Mouse (Mus musculus): ENCODE data around the gene Msh5. TPM values are rescaled to one million over a fixed set of nuclear protein-coding genes. Genes with fewer than 3 reads are reported as not detected.

Gene Msh5
- polyA plus RNA-seq, 1 experiment from 2014 or later, result 1.8 TPM

- no peaks in the 10 kb centered on the region for H3K9me3 ChIP-seq (ENCODE audit: control insufficient read depth, low read length)
- H3K4me3 ChIP-seq (ENCODE audit: low read length), result peak overlapping the region; percentile 43
- peak overlapping the region; percentile 64 for H3K4me2 ChIP-seq (ENCODE audit: low read length)
- H3K27ac ChIP-seq (ENCODE audit: low read depth, low read length), result peak overlapping the region; percentile 85
- 4% methylated on average over 21 of the region's 21 CpGs for WGBS
- H3K4me1 ChIP-seq (ENCODE audit: control insufficient read depth, insufficient read depth, low read depth, low read length), result peaks cover 10% of the 10 kb centered on the region
- peak; percentile 29; the same call in 1 of the 2 replicates for ATAC-seq
- H3K36me3 ChIP-seq (ENCODE audit: control insufficient read depth, insufficient read depth, low read length), result peaks cover 6% of the 10 kb centered on the region
- H3K27me3 ChIP-seq (replicated peaks; ENCODE audit: control insufficient read depth, insufficient read depth, low read length), result no peaks in the 10 kb centered on the region
- peak overlapping the region; percentile 68 for H3K9ac ChIP-seq (ENCODE audit: low read depth, low read length)
Observed at GRCm38 (mm10) chr17:35051156-35052086, 4.9 kb upstream of the Msh5 start.

DNA sequence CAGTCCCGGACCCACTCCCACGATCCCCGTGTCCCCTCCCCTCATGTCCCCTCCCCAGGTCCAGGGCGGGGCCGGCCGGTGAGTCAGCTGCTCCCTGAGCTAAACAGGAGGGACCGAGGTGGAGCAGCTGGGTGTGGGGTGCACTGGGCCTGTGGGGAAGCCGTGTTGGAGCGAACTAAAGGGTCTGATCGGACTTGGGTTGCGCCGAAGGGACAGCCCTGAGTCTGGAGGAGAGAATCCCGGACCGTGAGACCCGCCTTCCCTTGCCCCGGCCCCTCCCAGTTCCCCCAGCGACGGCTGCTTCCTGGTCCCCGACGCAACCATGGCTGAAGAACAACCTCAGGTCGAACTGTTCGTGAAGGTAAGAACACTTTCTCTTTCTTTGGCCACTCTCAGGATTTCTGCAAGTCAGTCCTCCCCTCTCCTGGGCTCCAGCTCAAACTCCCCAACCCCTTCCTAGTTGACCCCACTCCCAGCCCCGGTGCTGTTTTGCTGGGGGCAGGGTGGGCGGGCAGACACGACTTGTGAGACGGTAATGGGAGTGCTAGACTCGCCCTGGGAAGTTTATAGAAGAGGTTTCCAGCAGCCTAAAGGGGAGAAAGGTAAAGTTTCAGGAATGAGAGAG is 3.7 kb upstream of the Msh5 start:
- Histone ChIP-seq H3K36me3 (ENCODE audit: control insufficient read depth, insufficient read depth, low read length) (peaks cover 6% of the 10 kb centered on the region), H3K9me3 (ENCODE audit: control insufficient read depth, low read length) (no peaks in the 10 kb centered on the region), H3K4me2 (ENCODE audit: low read length) (peak overlapping the region; percentile 64), H3K9ac (ENCODE audit: low read depth, low read length) (peak overlapping the region; percentile 68), H3K4me3 (ENCODE audit: low read length) (peak overlapping the region; percentile 43), H3K27ac (ENCODE audit: low read depth, low read length) (peak overlapping the region; percentile 91), H3K27me3 (replicated peaks; ENCODE audit: control insufficient read depth, insufficient read depth, low read length) (no peaks in the 10 kb centered on the region), H3K4me1 (ENCODE audit: control insufficient read depth, insufficient read depth, low read depth, low read length) (peaks cover 10% of the 10 kb centered on the region)
- 1% methylated on average over 27 of the region's 27 CpGs for WGBS
- ATAC-seq, result no peak

DNA sequence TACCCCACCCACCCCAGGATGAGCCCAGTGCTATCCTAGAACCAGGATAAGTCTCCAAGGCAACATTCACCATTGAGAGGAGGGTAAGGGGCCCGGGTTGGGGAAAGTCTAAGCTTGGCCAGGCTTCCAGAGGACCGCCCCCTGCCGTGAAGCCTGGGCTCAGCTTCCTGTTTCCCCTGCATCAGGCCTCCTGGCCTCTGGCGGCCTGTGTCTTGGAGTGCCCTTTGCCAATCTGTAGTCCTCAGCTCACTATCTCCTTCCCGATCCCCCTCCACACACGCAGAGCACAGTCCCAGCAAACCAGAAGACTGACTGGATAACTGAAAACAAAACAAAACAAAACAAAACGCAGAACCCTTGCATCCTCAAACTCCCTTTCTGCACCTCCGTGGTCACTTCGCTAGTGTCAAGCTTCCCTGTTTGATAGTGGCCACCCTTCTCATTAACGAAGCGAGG is 3.0 kb upstream of the Msh5 start, which contains the start of gene Clic1:
Gene Clic1, plus strand, starts transcription at position 406 of the 456 bp plus-strand sequence.
- no peak for ATAC-seq
- peak within 1 kb of the TSS; percentile 43 for H3K4me3 ChIP-seq (ENCODE audit: low read length)
- H3K9ac ChIP-seq (ENCODE audit: low read depth, low read length), result peak within 1 kb of the TSS; percentile 68
- H3K27ac ChIP-seq (ENCODE audit: low read depth, low read length), result peak within 1 kb of the TSS; percentile 91
- peak within 1 kb of the TSS; percentile 64 for H3K4me2 ChIP-seq (ENCODE audit: low read length)
- no peaks in the 10 kb centered on the region for H3K27me3 ChIP-seq (replicated peaks; ENCODE audit: control insufficient read depth, insufficient read depth, low read length)
- peaks cover 6% of the 10 kb centered on the region for H3K36me3 ChIP-seq (ENCODE audit: control insufficient read depth, insufficient read depth, low read length)
- peaks cover 10% of the 10 kb centered on the region for H3K4me1 ChIP-seq (ENCODE audit: control insufficient read depth, insufficient read depth, low read depth, low read length)
- WGBS, result 1% methylated on average over 11 of the region's 11 CpGs
- H3K9me3 ChIP-seq (ENCODE audit: control insufficient read depth, low read length), result no peaks in the 10 kb centered on the region

- 73% methylated on average over 5 of the region's 5 CpGs for WGBS
- ATAC-seq, result no peak
- Histone ChIP-seq H3K36me3 (ENCODE audit: control insufficient read depth, insufficient read depth, low read length) (peaks cover 1% of the 10 kb centered on the region; the same call in 1 of the 2 replicates), H3K27ac (ENCODE audit: low read depth, low read length) (peak overlapping the region; percentile 91), H3K4me3 (ENCODE audit: low read length) (no peak overlapping the region), H3K4me2 (ENCODE audit: low read length) (no peak overlapping the region; the same call in 1 of the 2 replicates), H3K9me3 (ENCODE audit: control insufficient read depth, low read length) (no peaks in the 10 kb centered on the region), H3K27me3 (replicated peaks; ENCODE audit: control insufficient read depth, insufficient read depth, low read length) (no peaks in the 10 kb centered on the region), H3K9ac (ENCODE audit: low read depth, low read length) (no peak overlapping the region; the same call in 1 of the 2 replicates), H3K4me1 (ENCODE audit: control insufficient read depth, insufficient read depth, low read depth, low read length) (peaks cover 10% of the 10 kb centered on the region)
Observed at GRCm38 (mm10) chr17:35048932-35049440, 2.4 kb upstream of the Msh5 start.

GRCm38 (mm10) chr17:35048149-35048931 is 1.8 kb upstream of the Msh5 start:
- H3K4me2 ChIP-seq (ENCODE audit: low read length), result no peak overlapping the region

GRCm38 (mm10) chr17:35047688-35048087 is 1.1 kb upstream of the Msh5 start:
- 65% methylated on average over 1 of the region's 1 CpGs for WGBS
- H3K4me1 ChIP-seq (ENCODE audit: control insufficient read depth, insufficient read depth, low read depth, low read length), result peaks cover 10% of the 10 kb centered on the region
- no peak overlapping the region for H3K4me3 ChIP-seq (ENCODE audit: low read length)
- peak overlapping the region; percentile 13; the same call in 1 of the 2 replicates for H3K27ac ChIP-seq (ENCODE audit: low read depth, low read length)
- no peaks in the 10 kb centered on the region for H3K9me3 ChIP-seq (ENCODE audit: control insufficient read depth, low read length)
- no peak for ATAC-seq
- H3K4me2 ChIP-seq (ENCODE audit: low read length), result no peak overlapping the region
- H3K36me3 ChIP-seq (ENCODE audit: control insufficient read depth, insufficient read depth, low read length), result no peaks in the 10 kb centered on the region
- H3K9ac ChIP-seq (ENCODE audit: low read depth, low read length), result no peak overlapping the region
- H3K27me3 ChIP-seq (replicated peaks; ENCODE audit: control insufficient read depth, insufficient read depth, low read length), result no peaks in the 10 kb centered on the region

More at GRCm38 (mm10) chr17:35048149-35048931, 1.8 kb upstream of the Msh5 start:
- WGBS, result 42% methylated on average over 11 of the region's 11 CpGs
- Histone ChIP-seq H3K36me3 (ENCODE audit: control insufficient read depth, insufficient read depth, low read length) (no peaks in the 10 kb centered on the region), H3K4me3 (ENCODE audit: low read length) (no peak overlapping the region), H3K4me1 (ENCODE audit: control insufficient read depth, insufficient read depth, low read depth, low read length) (peaks cover 10% of the 10 kb centered on the region), H3K27me3 (replicated peaks; ENCODE audit: control insufficient read depth, insufficient read depth, low read length) (no peaks in the 10 kb centered on the region), H3K27ac (ENCODE audit: low read depth, low read length) (peak overlapping the region; percentile 13; the same call in 1 of the 2 replicates), H3K9ac (ENCODE audit: low read depth, low read length) (no peak overlapping the region), H3K9me3 (ENCODE audit: control insufficient read depth, low read length) (no peaks in the 10 kb centered on the region)
- no peak for ATAC-seq

GRCm38 (mm10) chr17:35045807-35046680 is 501 bp downstream of the Msh5 start:
- peaks cover 5% of the 10 kb centered on the region for H3K4me1 ChIP-seq (ENCODE audit: control insufficient read depth, insufficient read depth, low read depth, low read length)
- ATAC-seq, result peak; percentile 78

More at GRCm38 (mm10) chr17:35045807-35046680, 501 bp downstream of the Msh5 start:
- Histone ChIP-seq H3K4me3 (ENCODE audit: low read length) (peak overlapping the region; percentile 63), H3K9me3 (ENCODE audit: control insufficient read depth, low read length) (no peaks in the 10 kb centered on the region), H3K27ac (ENCODE audit: low read depth, low read length) (peak overlapping the region; percentile 73), H3K9ac (ENCODE audit: low read depth, low read length) (peak overlapping the region; percentile 80), H3K36me3 (ENCODE audit: control insufficient read depth, insufficient read depth, low read length) (no peaks in the 10 kb centered on the region), H3K27me3 (replicated peaks; ENCODE audit: control insufficient read depth, insufficient read depth, low read length) (no peaks in the 10 kb centered on the region), H3K4me2 (ENCODE audit: low read length) (peak overlapping the region; percentile 96)
- WGBS, result 4% methylated on average over 36 of the region's 48 CpGs

Data from hindbrain, embryonic 16.5 days (tissue).